Mouse (Mus musculus): ENCODE data around the gene Myadm.

DNA sequence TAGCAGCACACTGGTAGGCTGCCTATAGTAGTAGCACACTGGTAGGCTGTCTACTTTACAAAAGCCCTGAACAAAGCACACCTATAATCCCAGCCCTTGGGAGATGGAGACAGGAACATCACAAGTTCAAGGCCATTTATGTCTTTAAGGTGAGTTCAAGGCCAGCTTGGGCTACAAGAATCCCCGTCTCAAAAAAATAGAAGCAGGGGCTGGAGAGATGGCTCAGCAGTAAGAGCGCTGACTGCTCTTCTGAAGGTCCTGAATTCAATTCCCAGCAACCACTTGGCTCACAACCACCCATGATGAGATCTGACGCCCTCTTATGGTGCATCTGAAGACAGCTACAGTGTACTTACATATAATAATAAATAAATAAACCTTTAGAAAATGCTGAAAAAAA is 56.4 kb downstream of the Myadm start:
- no peak for TF ChIP-seq CTCF (IDR thresholded peaks at IDR 0.05; ENCODE audit: low read depth)
- no peak for TF ChIP-seq EP300 (IDR thresholded peaks at IDR 0.05; ENCODE audit: low read depth)

Measured in liver, embryonic 14.5 days (tissue).